Mouse (Mus musculus) hindbrain, embryonic 16.5 days (tissue): ENCODE results near the gene Pkd1. TPM values are rescaled to one million over a fixed set of nuclear protein-coding genes. Genes with fewer than 3 reads are reported as not detected.

Experiments
- ATAC-seq: fragments of 200-750 bp; cut with Nextera tagmentation; 2 replicates; pipeline ENCODE4 v1.8.0; 2017; ENCODE audit warnings: moderate TSS enrichment, moderate library complexity
- H3K27ac ChIP-seq: fragments of 300-500 bp; sonication (generic); 2 replicates; pipeline ENCODE4 v1.5.1; 2014; ENCODE audit warnings: low read depth, mild to moderate bottlenecking, control low read depth, low read length, moderate library complexity
- H3K27me3 ChIP-seq: fragments of 300-500 bp; sonication (generic); replicated peaks from 2 replicates; pipeline ENCODE4 v1.6.1; 2014; ENCODE audit warnings: low read length; ENCODE audit not compliant: control insufficient read depth, insufficient read depth
- H3K36me3 ChIP-seq: fragments of 300-500 bp; sonication (generic); 2 replicates; pipeline ENCODE4 v1.6.1; 2014; ENCODE audit warnings: mild to moderate bottlenecking, low read length, moderate library complexity, mixed read lengths; ENCODE audit not compliant: control insufficient read depth, insufficient read depth
- H3K4me1 ChIP-seq: fragments of 300-500 bp; sonication (generic); 2 replicates; pipeline ENCODE4 v1.6.1; 2014; ENCODE audit warnings: low read depth, low read length; ENCODE audit not compliant: control insufficient read depth, insufficient read depth
- H3K4me2 ChIP-seq: fragments of 300-500 bp; sonication (generic); 2 replicates; pipeline ENCODE4 v1.6.1; 2014; ENCODE audit warnings: mild to moderate bottlenecking, low read length, control low read depth, moderate library complexity
- H3K4me3 ChIP-seq: fragments of 300-500 bp; sonication (generic); 2 replicates; pipeline ENCODE4 v1.5.1; 2014; ENCODE audit warnings: mild to moderate bottlenecking, low read length, control low read depth, moderate library complexity
- H3K9ac ChIP-seq: fragments of 300-500 bp; sonication (generic); 2 replicates; pipeline ENCODE4 v1.6.1; 2014; ENCODE audit warnings: low read depth, mild to moderate bottlenecking, control low read depth, low read length, moderate library complexity
- H3K9me3 ChIP-seq: fragments of 300-500 bp; sonication (generic); 2 replicates; pipeline ENCODE4 v1.6.1; 2014; ENCODE audit warnings: mild to moderate bottlenecking, low read length, moderate library complexity; ENCODE audit not compliant: control insufficient read depth
- WGBS: fragments of 180-500 bp; shearing (Covaris S2); extraction: QIAGEN DNeasy Blood & Tissue Kit; methylation state at CpG from one replicate; pipeline ENCODE4 v1.1.7; 2014; 5-methylcytosine and 5-hydroxymethylcytosine counted together
- polyA plus RNA-seq: library from polyadenylated mRNA; unstranded; fragments of >200 nt; fragmentation: Nextera tagmentation; extraction: Ambion mirVana; gene quantifications from 2 replicates; pipeline ENCODE4 v1.2.1, GENCODE M21; 2015

Pkd1 gene
- polyA plus RNA-seq, 1 experiment from 2014 or later: 26.8 TPM

GRCm38 (mm10) chr17:24530361-24531050, 19.1 kb upstream of the Pkd1 start:
- no peaks in the 10 kb centered on the region; the same call in 1 of the 2 replicates for H3K36me3 ChIP-seq
- H3K27me3 ChIP-seq: no peaks in the 10 kb centered on the region
- no peak overlapping the region for H3K27ac ChIP-seq
- ATAC-seq: no peak
- H3K4me2 ChIP-seq: peak overlapping the region; percentile 71
- no peak overlapping the region for H3K4me3 ChIP-seq
- H3K4me1 ChIP-seq: peaks cover 47% of the 10 kb centered on the region
- H3K9ac ChIP-seq: peak overlapping the region; percentile 70
- no peaks in the 10 kb centered on the region for H3K9me3 ChIP-seq
- 29% methylated on average over 8 of the region's 8 CpGs for WGBS

- Histone ChIP-seq H3K27me3 (no peaks in the 10 kb centered on the region), H3K9ac (no peak overlapping the region), H3K4me3 (no peak overlapping the region), H3K36me3 (no peaks in the 10 kb centered on the region; the same call in 1 of the 2 replicates), H3K9me3 (no peaks in the 10 kb centered on the region), H3K4me1 (peaks cover 45% of the 10 kb centered on the region), H3K27ac (no peak overlapping the region), H3K4me2 (no peak overlapping the region)
- 61% methylated on average over 3 of the region's 3 CpGs for WGBS
- ATAC-seq: no peak
Observed at GRCm38 (mm10) chr17:24531064-24531463, 18.6 kb upstream of the Pkd1 start.

- H3K4me2 ChIP-seq: no peak overlapping the region
- 80% methylated on average over 7 of the region's 7 CpGs for WGBS
Observed at GRCm38 (mm10) chr17:24532045-24532444, 17.6 kb upstream of the Pkd1 start.

GRCm38 (mm10) chr17:24533099-24533992, 16.3 kb upstream of the Pkd1 start:
- Histone ChIP-seq H3K36me3 (no peaks in the 10 kb centered on the region), H3K9ac (peak overlapping the region; percentile 59), H3K4me3 (peak overlapping the region; percentile 39), H3K4me1 (peaks cover 38% of the 10 kb centered on the region), H3K9me3 (no peaks in the 10 kb centered on the region), H3K27ac (no peak overlapping the region; the same call in 1 of the 2 replicates), H3K4me2 (peak overlapping the region; percentile 76), H3K27me3 (no peaks in the 10 kb centered on the region)
- 10% methylated on average over 36 of the region's 53 CpGs for WGBS
- ATAC-seq: peak; percentile 59

More at GRCm38 (mm10) chr17:24532045-24532444, 17.6 kb upstream of the Pkd1 start:
- Histone ChIP-seq H3K36me3 (no peaks in the 10 kb centered on the region), H3K4me3 (no peak overlapping the region), H3K9me3 (no peaks in the 10 kb centered on the region), H3K27ac (no peak overlapping the region), H3K9ac (0 out of 2 replicates have a peak overlapping the region, but pooled peaks have one; percentile 18), H3K4me1 (peaks cover 35% of the 10 kb centered on the region), H3K27me3 (no peaks in the 10 kb centered on the region)
- ATAC-seq: no peak

- peak within 1 kb of the TSS; percentile 39 for H3K4me3 ChIP-seq
- H3K36me3 ChIP-seq: no peaks in the 10 kb centered on the region
- no peak within 1 kb of the TSS; the same call in 1 of the 2 replicates for H3K27ac ChIP-seq
- H3K27me3 ChIP-seq: no peaks in the 10 kb centered on the region
- H3K9me3 ChIP-seq: no peaks in the 10 kb centered on the region
- peak within 1 kb of the TSS; percentile 59 for H3K9ac ChIP-seq
- 88% methylated on average over 8 of the region's 8 CpGs for WGBS
- ATAC-seq: no peak
- peak within 1 kb of the TSS; percentile 76 for H3K4me2 ChIP-seq
- peaks cover 33% of the 10 kb centered on the region for H3K4me1 ChIP-seq
Observed at GRCm38 (mm10) chr17:24534160-24534718, 15.4 kb upstream of the Pkd1 start, which contains the start of gene Rab26. Rab26 (minus strand) TSS chr17:24534210.

GRCm38 (mm10) chr17:24535300-24535699, 14.3 kb upstream of the Pkd1 start:
- no peaks in the 10 kb centered on the region for H3K36me3 ChIP-seq
- H3K9me3 ChIP-seq: no peaks in the 10 kb centered on the region
- no peak overlapping the region for H3K27ac ChIP-seq
- H3K4me2 ChIP-seq: no peak overlapping the region
- no peak overlapping the region for H3K9ac ChIP-seq
- no peak overlapping the region for H3K4me3 ChIP-seq
- H3K4me1 ChIP-seq: peaks cover 22% of the 10 kb centered on the region
- WGBS: 64% methylated on average over 5 of the region's 5 CpGs
- no peaks in the 10 kb centered on the region for H3K27me3 ChIP-seq
- ATAC-seq: no peak

GRCm38 (mm10) chr17:24537536-24537935, 12.1 kb upstream of the Pkd1 start:
- H3K27me3 ChIP-seq: no peaks in the 10 kb centered on the region
- peak overlapping the region; percentile 54; the same call in 1 of the 2 replicates for H3K27ac ChIP-seq
- H3K4me3 ChIP-seq: no peak overlapping the region
- ATAC-seq: peak; percentile 41; the same call in 1 of the 2 replicates
- H3K4me2 ChIP-seq: peak overlapping the region; percentile 5; the same call in 1 of the 2 replicates
- no peaks in the 10 kb centered on the region for H3K9me3 ChIP-seq
- H3K36me3 ChIP-seq: no peaks in the 10 kb centered on the region
- H3K9ac ChIP-seq: peak overlapping the region; percentile 38
- 32% methylated on average over 3 of the region's 3 CpGs for WGBS
- H3K4me1 ChIP-seq: peaks cover 12% of the 10 kb centered on the region

GRCm38 (mm10) chr17:24538950-24539349, 10.7 kb upstream of the Pkd1 start:
- WGBS: 69% methylated on average over 8 of the region's 8 CpGs
- ATAC-seq: peak; percentile 31; the same call in 1 of the 2 replicates
- Histone ChIP-seq H3K27me3 (no peaks in the 10 kb centered on the region), H3K36me3 (no peaks in the 10 kb centered on the region), H3K27ac (no peak overlapping the region), H3K9me3 (no peaks in the 10 kb centered on the region), H3K4me3 (no peak overlapping the region), H3K4me2 (no peak overlapping the region), H3K4me1 (peaks cover 4% of the 10 kb centered on the region), H3K9ac (no peak overlapping the region)
